In the genomic region with DNA sequence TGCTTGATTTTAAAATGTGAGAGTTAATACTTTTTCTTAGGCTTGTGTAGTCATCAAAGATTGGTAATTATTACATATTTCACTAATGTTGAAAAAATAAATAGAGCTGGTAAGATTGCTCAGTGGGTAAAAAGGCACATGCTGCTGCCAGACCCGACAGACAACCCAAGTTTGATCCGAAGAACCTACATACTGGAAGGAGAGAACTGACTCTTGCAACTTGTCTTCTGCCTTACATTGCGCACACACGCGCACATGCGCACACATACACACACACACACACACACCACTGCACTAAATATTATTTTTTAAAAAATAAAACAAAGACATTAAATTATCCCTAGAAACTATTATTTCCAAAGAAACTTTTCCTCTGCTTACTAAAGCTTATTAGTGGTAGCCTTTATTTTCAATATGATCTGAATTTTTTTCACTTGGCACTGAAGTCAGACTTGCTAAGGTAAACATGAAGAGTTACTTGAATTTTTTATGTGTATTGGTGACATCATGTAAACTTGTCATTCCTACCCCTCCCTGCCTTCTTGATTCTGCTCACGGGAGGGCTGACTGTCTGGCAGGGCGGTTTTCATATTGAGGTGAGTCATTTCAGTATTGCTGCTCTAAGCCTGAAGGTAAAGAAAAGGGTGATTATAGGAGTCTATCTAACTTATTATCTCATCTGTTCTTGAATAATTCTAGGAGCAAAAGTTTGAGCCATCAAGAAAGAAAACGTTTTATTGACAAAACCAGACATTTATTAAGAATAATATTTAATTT, we compare ENCODE assay signal across 1 mouse cellular context.
TF ChIP-seq lines count a peak whose summit lies in the region.

No protein-coding gene starts in this region.

TF ChIP-seq in CH12.LX, 34 proteins besides CTCF, POLR2A, EP300 and RAD21 (continued from another document):
- TF ChIP-seq NRF1 (IDR thresholded peaks at IDR 0.05; ENCODE audit: low read depth, low read length) (peak; percentile 63), KAT2A (IDR thresholded peaks at IDR 0.05; ENCODE audit: insufficient replicate concordance, low read length) (no peak), RCOR1 (conservative IDR thresholded peaks at IDR 0.05; ENCODE audit: low read depth, low read length) (no peak), ZC3H11A (IDR thresholded peaks at IDR 0.05; ENCODE audit: low read depth, low read length) (no peak), TCF12 (IDR thresholded peaks at IDR 0.05; ENCODE audit: low read depth, low read length) (no peak), MYC (IDR thresholded peaks at IDR 0.05; ENCODE audit: low read depth, low read length) (peak; percentile 28; the same call in 1 of the 2 replicates), NELFE (IDR thresholded peaks at IDR 0.05; ENCODE audit: low read depth, low read length) (no peak), MAZ (IDR thresholded peaks at IDR 0.05; ENCODE audit: low read depth, low read length) (0 out of 2 replicates have a peak, but pooled peaks have one; percentile 43)
